Mouse (Mus musculus) megakaryocyte-erythroid progenitor cell, adult 5-6 weeks (primary cell): ENCODE measurements around the gene Otulin. TPM values are rescaled to one million over a fixed set of nuclear protein-coding genes. Genes with fewer than 3 reads are reported as not detected.
A peak's percentile ranks its signal among the peaks of the same experiment; 100 is the strongest.

ENCODE experiments used
- ATAC-seq: replicated peaks from 2 replicates; pipeline ENCODE4 v1.8.0; 2016; ENCODE audit warnings: mild to moderate bottlenecking, inconsistent platforms; ENCODE audit not compliant: severe bottlenecking, poor library complexity, low FRiP score, low TSS enrichment
- total RNA-seq, 2 experiments: library from RNA; stranded (forward) in 1 of 2; stranded (reverse) in 1 of 2; fragments of 200-1000, 215-1000 nt in 1 of 2; fragments of >200 nt in 1 of 2; fragmentation: Nextera tagmentation in 1 of 2; gene quantifications; 2 replicates each; pipeline ENCODE4 v1.2.3; 2014 to 2017

The Otulin gene
- total RNA-seq (2014; fragmentation: Nextera tagmentation) (36.3 and 51.2 TPM in 2 replicates), total RNA-seq (2017) (31.0 and 32.2 TPM in 2 replicates)

DNA sequence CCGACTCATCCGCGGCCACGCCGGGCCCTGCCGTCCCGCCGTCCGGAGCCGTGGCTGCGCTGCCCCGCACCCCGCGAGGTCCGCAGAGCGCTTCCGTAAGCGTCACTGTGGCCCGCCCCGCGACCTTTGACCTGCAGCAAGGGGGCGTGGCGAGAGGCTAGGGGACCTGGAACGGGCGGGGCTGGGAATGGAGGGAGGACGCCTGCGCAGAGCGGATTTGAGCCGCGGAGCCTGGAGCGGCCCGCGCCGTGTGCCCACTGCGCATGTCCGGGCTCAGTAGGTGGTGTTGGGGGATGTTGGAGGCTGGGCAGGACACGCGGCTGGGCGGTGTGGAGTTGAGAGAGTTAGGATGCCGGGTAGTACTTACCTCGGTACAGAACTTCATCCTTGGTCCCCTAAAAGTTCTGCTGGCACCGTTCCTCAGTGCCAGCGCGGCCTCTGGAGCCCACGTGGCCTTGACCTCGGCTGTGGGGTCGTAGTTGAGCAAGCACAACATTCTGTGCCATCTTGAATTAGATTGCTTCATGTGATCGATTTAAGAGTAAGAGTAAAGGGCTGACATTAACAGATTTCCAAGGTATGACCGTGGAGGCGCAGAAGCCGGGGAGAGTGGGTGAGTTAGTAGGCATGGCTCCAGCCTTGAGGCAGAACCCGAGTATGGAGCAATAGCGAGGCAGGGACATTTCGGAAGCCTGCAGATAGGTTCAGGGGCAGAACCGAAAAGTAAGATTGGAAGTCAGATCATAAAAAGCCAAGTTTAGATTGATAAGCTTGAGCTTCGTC lies at the start of gene Otulin:
Otulin (minus strand) TSS at position 93 of the 783 bp plus-strand sequence.
- peak; percentile 93 for ATAC-seq

DNA sequence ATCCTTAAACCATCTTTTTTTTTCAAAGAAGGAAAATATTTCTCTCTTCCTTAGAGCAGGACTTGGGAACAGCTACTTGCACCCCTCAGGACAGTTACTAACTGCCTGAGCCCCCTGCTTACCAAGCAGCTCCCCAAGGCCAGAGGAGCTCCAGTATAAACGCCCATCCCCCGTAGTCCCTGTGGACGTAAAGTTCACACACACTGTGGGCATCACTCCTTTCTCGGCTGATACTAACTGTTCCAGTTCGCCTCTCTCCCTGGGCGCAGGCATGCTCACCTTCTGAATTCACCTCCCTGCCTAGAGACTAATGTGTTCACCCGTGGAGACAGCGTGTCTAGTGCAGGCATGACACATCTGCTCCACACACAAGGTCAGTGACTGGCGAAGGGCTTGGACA lies 48.0 kb upstream of the Otulin start:
- ATAC-seq, result no peak

DNA sequence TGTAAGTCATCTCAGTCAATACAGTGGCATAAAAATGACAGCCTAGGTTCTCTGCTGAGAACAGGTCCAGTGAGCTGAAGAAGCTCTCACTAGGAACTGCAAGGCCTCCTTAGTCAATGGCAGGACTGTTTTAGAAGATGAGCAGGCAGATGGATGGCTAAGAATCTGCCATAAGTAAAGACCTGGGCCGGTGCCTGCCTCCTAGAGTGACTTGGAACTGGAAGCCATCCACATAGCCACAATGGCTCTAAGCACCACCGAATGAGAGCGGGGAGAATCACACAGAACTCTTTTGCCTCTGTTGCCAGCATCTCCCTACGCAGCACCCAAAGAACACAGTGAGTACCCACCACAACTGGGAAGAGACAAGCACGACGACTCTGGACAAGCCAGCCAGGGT lies 47.3 kb upstream of the Otulin start:
- no peak for ATAC-seq

DNA sequence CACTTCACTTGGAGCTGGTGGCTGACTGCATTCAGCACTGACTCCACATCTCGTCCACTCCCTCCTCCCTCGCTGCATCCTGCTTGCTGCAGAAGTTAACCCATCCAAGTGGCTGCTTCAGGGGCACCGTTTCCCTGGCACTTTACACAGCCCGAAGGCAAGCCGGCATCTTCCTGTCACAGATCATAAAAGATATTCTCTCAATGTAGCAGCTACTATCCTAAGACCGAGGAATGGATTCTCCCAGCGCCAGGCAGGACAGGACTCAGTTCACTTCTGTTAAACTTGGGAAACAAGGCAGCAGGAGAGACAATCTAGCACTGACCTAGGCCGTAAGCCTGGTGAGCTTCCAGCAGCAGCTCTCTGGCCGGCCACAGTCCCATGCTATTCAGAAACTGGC lies 45.7 kb upstream of the Otulin start:
- ATAC-seq, result no peak

DNA sequence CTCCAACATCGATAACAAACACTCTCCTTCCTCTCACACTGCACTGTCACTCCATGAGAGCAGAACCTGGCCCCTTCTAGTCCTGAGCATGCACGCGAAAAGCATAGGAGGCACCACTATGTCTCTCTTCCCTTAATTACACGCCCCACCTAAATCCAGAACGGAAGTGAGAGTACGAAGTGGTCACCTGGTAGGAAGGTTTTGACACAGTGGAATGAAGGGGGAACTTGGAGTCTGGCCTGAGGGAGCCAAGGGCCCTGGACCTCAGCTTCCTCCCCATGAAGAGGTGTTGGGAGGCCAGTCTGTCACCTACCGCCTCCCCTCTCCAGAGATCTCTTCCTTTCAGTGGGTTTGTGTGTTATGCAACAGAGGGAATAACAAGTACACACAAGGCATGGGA lies 44.6 kb upstream of the Otulin start:
- ATAC-seq, result no peak

DNA sequence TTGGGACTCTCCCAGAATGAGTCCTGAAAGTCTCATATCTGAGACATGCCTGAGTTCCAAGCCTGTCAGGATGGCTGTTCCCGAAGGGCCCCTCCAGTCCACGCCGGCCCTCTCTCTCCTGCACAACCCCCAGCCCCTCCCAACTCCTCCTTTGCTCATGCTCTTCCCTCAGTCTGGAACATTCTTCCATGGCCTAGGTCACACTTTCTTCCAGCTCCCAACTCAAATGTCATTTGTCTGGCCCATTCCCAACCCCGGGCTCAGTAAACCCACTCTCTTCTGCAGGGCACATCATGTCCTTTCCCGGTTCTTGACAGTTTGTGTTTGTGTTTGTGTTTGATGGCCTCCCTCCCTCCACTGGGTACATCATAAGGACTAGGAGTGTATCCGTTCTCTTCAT lies 43.5 kb upstream of the Otulin start:
- no peak for ATAC-seq

DNA sequence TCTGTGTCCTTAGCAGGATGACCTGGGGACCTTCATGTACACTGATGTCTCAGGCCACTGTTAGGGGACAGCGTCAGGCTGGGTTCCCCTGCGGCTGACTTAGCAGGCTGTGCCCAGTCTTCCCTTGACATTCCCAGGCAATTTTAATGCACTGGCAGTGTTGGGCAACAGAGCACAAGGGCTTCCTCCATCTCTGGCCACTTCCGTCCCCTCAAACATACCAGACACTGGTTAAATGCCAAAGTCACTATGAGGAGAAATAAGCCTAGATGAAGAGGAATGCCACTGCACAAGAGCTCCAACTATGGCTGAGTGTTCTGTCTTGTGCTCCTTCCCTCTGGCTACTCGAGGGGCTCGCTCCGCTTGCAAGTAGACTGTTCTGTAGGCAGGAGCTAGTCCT lies 42.7 kb upstream of the Otulin start:
- no peak for ATAC-seq

DNA sequence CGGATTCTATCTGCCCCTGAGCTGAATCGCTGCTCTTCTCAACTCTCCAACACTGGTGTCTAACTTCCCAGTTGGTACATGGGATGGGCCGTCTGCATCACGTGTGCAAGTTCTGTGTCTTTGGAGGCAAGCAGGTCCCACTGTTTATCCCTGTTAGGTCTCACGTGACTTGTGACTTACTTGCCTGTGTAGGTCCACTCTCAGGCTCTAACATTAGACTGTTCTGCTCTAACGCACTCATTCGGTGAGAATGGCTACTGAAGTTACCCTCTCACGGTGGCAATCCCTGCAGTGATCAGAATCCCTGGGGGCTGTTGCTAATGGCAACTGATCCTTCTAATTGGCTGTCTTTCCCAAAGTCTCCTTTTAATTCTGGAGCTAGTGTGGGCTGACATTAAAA lies 41.8 kb upstream of the Otulin start:
- ATAC-seq, result no peak

DNA sequence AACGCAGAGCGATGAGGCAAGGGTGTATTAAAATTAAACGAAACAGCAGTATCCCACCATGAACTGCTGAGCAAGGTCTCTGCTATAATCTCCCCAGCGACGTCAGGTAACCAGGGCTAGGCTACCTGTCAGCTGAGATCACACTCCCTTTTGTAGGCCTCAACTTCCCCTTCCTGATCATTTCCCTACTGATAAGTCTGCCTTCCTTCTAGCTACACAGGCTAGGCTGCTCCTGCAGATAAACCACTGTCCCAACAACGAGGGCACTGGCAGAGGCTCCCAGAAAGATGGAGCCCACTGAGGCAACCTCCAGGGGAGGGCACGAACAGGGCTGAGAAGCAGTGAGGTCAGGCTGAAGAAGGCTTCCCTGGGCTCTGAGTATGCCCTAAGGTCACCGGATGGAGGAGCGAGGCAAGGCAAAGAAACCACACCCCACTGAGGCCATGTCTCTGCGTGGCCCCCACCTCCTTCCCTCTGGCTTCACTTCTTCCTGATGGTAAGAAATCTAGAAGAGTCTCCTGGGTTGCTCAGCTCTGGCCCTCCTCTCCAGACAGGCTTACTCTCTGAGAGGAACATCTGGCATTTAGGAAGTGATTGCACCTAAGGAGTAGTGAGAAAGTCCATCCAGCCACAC lies 41.2 kb upstream of the Otulin start:
- ATAC-seq, result 0 out of 2 replicates have a peak, but pooled peaks have one; percentile 12

DNA sequence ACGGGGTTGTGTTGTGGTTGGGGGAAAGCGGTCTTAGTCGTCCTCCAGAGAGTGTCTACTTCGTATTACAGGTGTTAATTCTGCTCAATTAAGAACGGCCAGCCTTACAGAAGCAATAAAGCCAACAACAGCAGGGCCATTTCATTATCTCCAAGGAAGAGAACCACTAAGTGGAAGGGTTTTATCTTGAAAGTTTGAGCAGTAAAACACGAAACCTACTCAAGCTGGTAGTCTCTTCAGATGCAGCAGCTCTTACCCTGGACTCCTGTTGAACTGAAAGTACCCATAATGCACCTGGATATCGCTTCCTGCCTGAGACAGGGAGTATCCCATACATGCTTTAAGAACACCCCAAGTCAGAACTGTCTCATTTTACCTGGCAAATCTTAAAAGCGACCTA lies 40.2 kb upstream of the Otulin start:
- ATAC-seq, result peak; percentile 40; the same call in 1 of the 2 replicates

DNA sequence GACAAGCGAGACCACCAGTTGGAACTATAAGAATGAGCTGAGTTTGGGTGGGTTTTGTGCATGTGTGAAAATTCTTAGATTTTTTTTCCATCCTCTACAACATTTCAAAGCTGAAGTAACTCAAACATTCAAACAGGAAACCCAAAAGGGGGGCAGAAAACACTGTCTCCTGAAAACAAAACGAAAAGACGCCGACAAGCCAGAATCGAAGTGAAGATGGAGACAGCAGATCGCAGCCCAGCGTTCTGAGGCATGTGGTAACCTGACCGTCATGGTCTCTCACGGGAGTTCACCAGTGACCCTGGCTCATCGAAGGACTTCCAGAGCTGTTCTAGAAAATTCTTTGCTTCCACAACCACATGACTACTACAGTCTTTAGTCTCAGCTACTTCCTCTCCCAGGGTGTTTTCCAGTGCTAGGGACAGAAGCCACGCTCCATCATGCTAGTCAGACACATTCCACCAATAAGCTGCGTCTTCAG lies 39.5 kb upstream of the Otulin start:
- no peak for ATAC-seq

DNA sequence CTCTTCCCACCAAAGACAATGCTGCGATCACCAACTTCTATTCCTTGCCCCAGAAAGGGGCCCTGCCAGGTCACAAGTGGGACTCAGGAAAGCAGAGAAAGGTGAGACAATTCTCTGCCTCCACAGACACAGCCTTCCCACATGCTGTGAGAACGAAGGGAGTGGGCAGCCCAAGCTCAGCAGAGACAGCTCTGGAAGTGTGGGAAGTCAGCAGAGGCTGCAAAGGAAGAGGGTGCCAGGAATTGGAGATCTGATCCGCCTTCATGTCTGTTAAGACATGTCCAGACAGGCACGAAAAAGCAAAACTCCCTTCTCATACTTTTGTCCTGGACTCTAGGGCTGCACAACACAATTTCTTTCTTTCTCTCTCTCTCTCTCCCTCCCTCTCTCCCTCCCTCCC lies 38.8 kb upstream of the Otulin start:
- ATAC-seq, result no peak

DNA sequence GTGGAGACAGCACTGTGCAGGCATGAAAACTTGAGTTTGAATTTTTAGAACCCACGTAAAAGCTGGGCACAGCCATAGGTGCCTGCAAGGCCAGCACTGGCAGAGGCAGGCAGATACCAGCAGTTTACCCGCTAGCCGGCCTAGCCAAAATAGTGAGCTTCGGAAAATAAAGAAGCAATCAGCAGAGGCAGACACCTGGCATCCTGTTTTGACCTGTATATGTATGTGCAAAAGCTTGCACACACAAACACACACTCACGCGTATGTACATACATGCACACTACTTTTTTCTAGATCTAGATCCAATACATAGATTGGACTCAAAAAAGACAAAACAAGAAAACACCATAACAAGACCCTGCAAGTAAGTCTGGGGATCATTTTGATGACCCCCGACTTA lies 38.1 kb upstream of the Otulin start:
- ATAC-seq, result no peak

DNA sequence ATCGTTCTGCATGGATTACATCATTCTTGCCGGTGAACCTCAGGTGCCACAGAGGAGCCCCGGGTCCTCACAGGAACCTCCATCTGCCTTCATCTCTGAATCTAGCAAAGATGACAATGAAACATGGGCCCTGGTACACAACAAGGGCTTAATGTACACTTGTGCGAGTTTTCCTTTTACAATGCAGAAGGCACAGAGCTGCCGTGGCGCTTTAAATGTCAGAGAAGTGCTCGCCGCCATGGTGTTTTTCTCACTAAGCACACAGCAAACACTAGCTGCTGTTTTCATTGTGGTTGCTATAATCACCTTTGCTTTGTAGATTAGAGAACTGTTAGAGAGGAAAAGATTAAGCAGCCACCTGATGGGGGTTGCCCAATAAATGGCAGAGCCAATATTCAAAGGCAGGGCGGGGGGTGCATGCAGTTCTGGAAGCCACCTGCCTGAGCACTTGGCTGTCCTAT lies 37.5 kb upstream of the Otulin start:
- ATAC-seq, result no peak

DNA sequence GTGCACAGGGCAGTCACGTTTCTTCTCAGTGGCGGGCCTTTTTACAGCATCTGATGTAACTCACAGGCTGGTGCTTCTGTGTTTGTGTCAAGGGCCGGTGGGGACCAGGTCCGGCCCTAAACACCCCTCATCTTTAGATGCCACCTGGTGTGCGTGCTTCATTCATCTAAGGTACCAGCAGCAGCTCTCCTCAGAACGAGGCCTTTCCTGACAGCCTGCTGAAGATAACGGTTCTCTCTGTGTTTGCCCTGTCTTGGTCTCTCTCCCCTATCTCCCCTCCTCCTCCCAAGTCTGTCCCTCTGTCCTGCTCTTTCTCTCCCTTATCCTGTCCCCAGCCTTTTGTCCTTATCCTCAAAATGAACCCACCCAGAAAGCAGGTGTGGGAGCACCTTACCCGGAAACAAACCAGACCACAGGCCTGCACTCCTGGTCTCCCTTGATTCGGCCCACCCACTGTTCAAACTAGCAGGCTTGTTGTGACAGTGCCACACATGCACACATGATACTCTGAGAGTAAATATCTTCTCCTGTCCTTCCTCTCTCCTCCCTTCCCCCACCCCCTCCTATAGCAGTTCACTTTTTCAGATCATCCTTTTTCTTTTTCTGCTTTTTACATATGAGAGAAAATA lies 36.5 kb upstream of the Otulin start:
- peak; percentile 70 for ATAC-seq

DNA sequence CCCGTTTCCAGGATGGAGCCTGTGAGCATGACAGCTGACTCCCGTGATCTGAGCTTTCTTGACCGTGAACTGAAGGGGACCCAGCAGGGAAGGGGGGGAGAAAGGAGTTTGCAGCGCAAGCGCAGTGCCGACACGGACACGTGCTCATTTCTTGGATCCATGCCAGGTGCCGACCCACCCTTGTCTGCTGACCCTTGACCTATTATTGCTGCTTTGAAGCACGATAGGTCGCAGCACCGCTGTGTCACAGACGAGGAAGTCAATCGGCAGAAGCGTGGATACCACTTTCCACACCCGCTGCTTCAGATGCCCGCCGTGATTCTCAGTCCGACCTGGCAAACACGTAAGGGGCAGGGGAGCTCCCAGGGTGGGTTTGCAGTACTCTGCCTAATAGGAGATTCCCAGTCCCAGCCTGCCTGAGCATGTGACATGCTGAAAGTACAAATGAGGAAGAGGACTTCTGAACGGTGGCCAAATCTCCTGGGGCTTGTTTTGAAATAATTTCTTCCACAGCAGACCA lies 35.0 kb upstream of the Otulin start:
- ATAC-seq, result no peak

DNA sequence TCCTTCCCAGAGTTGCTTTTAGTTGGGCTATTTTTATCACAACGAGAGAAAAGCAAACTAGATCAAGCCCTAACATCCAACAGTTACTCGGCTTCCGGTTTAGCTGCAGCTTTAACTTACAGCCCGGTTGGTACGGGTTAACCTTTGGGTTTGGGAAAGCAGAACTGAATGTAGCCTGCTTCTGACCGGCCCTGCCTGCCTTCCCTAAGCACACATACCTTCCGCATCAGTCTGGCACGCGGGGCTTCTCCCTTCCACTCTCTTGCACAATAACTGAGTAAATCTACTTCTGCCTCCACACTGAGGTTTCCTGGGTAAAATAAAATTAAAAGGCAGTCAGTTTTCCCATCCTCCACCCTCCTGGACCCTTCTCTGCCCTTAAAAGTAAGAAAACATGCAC lies 33.6 kb upstream of the Otulin start:
- no peak for ATAC-seq

DNA sequence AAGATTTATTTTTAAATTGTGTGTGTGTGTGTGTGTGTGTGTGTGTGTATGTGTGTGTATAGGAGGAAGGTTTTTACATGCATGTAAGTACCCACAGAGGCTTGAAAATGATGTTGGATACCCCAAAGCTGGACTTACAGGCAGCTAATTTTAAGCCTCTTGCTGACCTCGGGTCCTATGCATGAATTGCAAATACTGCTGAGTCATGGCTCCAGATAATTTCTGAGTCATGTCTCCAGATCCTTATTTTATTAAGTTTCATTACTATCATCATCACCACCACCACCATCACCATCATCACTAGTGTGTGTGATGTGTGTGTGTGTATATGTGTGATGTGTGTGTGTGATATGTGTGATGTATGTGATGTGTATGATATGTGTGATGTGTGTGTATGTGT lies 32.2 kb upstream of the Otulin start:
- ATAC-seq, result no peak

DNA sequence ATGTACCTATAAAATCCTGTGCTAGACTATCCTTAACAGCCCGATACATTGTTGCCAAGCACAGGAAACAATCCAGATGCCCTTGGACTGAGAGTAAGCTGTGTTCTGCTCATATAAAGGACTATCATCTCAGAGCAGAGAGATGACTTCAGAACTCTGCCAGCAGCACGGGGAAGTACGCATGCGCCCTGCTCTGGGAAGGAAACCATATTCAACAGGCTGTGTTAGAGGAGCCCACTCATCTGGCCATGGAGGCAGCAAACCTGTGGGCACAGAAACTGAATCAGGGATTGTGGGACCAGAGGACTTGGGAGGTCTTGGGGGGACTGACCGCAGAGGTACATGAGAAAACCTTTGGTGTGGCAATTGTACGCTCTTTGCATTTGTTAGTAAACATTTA lies 31.2 kb upstream of the Otulin start:
- no peak for ATAC-seq

DNA sequence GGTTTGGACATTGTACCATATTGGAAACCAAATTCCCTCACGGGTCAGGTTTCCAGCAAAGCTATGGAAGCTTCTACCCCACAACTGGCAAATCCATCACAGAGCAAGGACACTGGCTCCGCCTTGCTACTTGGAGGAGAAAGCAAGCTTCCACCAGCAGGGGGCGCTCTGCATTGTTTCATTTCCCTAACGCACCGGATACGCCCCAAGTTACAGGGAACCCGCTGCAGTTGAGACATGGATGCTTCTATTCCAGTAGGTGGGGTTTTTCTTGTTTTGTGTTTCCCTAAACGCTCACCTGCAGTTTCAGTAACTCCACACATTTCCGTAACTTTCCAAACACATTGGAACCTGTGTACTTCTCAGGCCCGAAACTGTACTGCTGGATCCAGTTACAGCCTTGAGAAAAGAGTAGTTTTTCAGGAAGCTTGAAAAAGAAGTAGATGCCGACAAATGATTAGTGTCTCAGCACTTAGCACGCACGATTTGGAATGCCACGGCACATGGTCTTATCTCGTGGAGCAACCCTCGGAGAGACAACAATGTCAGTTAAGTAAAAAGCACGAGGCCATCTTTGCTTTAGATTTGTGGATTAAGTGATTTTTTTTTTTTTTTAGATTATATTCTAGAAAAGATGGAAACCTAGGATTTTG lies 29.2 kb upstream of the Otulin start:
- ATAC-seq, result peak; percentile 91
